Mouse (Mus musculus) embryonic facial prominence, embryonic 15.5 days (tissue): ENCODE measurements around the gene Gm4756. TPM values are rescaled to one million over a fixed set of nuclear protein-coding genes. Genes with fewer than 3 reads are reported as not detected.
A peak's percentile ranks its signal among the peaks of the same experiment; 100 is the strongest.
"Not testable (repeated sequence)": the region's sequence is repeated elsewhere in the genome, so short reads cannot be mapped to it uniquely, and the experiment has no call there.

Experiments
- ATAC-seq: fragments of 200-750 bp; cut with Nextera tagmentation; 2 replicates; pipeline ENCODE4 v1.8.0; 2017; ENCODE audit warnings: low read depth, moderate TSS enrichment; ENCODE audit not compliant: insufficient number of reproducible peaks, low FRiP score, low TSS enrichment
- H3K27ac ChIP-seq: fragments of 300-500 bp; sonication (generic); replicated peaks from 2 replicates; pipeline ENCODE4 v1.5.1; 2015; ENCODE audit warnings: mild to moderate bottlenecking, inconsistent platforms
- H3K27me3 ChIP-seq: fragments of 300-500 bp; sonication (generic); 2 replicates; pipeline ENCODE4 v1.6.1; 2015; ENCODE audit warnings: inconsistent platforms
- H3K36me3 ChIP-seq: fragments of 300-500 bp; sonication (generic); 2 replicates; pipeline ENCODE4 v1.6.1; 2015; ENCODE audit warnings: mild to moderate bottlenecking, inconsistent platforms
- H3K4me1 ChIP-seq: fragments of 300-500 bp; sonication (generic); 2 replicates; pipeline ENCODE4 v1.6.1; 2015; ENCODE audit warnings: inconsistent platforms
- H3K4me2 ChIP-seq: fragments of 300-500 bp; sonication (generic); replicated peaks from 2 replicates; pipeline ENCODE4 v1.6.1; 2015; ENCODE audit warnings: mild to moderate bottlenecking, inconsistent platforms
- H3K4me3 ChIP-seq: fragments of 300-500 bp; sonication (generic); replicated peaks from 2 replicates; pipeline ENCODE4 v1.5.1; 2015; ENCODE audit warnings: mild to moderate bottlenecking, inconsistent platforms
- H3K9ac ChIP-seq: fragments of 300-500 bp; sonication (generic); 2 replicates; pipeline ENCODE4 v1.6.1; 2015; ENCODE audit warnings: inconsistent platforms
- H3K9me3 ChIP-seq: fragments of 300-500 bp; sonication (generic); replicated peaks from 2 replicates; pipeline ENCODE4 v1.6.1; 2016; ENCODE audit warnings: inconsistent platforms
- WGBS: fragments of 180-500 bp; shearing (Covaris S2); methylation state at CpG from one replicate; pipeline ENCODE4 v1.1.7; 2015; 5-methylcytosine and 5-hydroxymethylcytosine counted together
- polyA plus RNA-seq: library from polyadenylated mRNA; unstranded; fragments of >200 nt; fragmentation: Nextera tagmentation; extraction: Ambion mirVana; gene quantifications from 2 replicates; pipeline ENCODE4 v1.2.1, GENCODE M21; 2015

Gm4756 gene
- polyA plus RNA-seq = not detected in 2 replicates

DNA sequence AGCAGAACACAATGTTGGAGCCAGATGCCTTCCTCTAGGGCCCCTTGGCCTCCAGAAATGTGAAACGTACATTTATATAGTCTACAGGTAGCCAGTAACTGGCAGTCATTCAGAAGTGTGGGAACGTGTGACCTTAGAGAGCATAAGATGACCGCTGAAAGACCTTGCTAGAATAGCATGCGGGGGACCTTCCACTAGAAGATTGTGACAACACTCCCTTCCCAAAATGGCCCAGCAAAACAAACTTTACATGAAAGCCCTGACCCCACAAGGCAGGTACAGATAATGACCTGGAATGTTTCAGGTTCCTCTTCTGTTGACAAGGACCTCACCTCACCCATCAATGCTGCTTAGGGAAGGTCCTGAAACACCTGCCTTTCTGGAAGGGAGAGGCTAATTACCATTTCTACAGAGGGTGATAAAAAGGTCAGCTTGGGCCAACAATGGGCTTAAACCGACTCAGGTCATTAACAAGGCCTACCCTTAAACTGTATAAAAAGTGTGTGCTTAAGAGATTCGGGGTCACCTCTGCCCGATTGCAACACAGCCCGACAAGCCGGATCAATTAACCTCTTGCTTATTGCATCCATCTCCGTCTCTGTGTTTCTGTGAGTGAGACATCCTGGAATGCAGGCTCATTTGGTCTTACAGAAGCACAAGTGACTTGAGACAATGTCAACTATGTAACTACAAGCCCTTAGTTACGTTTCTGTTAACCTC, at the start of gene Gm4756:
Gm4756 (minus strand) TSS at position 51 of the 720 bp plus-strand sequence.
- H3K27ac ChIP-seq = no peak within 1 kb of the TSS

DNA sequence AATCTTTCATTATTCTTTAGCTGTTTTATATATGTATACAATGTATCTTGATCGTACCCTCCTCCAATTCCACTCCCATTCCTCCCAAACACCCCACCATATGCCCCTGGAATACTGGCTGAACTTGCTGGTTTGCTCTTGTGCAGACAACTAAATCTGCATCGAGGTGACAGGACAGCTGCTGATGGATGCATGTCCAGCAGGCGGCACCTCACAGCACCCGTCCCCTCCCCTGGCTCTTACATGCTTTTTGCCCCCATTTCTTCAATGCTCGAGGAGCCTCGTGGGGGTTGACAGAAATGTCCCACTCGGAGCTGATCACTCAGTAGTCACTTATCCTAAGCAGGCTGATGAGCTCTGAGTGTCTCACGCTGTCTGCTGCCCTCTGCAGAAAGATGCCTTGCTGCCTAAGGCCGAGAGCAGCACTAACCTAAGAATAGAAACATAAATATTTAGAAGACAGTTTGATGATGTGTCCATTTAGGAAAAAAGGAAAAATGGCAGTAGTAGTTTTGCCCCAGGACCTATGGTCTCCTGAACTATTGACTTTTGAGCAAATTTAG, 45.5 kb upstream of the Gm4756 start:
- ATAC-seq = no peak
- Histone ChIP-seq H3K27me3 (no peaks in the 10 kb centered on the region), H3K9me3 (no peaks in the 10 kb centered on the region), H3K4me2 (no peak overlapping the region), H3K4me3 (no peak overlapping the region), H3K9ac (no peak overlapping the region), H3K27ac (no peak overlapping the region), H3K4me1 (no peaks in the 10 kb centered on the region), H3K36me3 (no peaks in the 10 kb centered on the region)
- 39% methylated on average over 9 of the region's 9 CpGs for WGBS

More for the DNA sequence above, at the start of gene Gm4756:
- Histone ChIP-seq H3K4me2 (no peak within 1 kb of the TSS), H3K27me3 (no peaks in the 10 kb centered on the region), H3K9me3 (no peaks in the 10 kb centered on the region), H3K9ac (no peak within 1 kb of the TSS), H3K36me3 (no peaks in the 10 kb centered on the region), H3K4me1 (no peaks in the 10 kb centered on the region), H3K4me3 (no peak within 1 kb of the TSS)
- WGBS = 74% methylated on average over 11 of the region's 11 CpGs
- ATAC-seq = no peak

DNA sequence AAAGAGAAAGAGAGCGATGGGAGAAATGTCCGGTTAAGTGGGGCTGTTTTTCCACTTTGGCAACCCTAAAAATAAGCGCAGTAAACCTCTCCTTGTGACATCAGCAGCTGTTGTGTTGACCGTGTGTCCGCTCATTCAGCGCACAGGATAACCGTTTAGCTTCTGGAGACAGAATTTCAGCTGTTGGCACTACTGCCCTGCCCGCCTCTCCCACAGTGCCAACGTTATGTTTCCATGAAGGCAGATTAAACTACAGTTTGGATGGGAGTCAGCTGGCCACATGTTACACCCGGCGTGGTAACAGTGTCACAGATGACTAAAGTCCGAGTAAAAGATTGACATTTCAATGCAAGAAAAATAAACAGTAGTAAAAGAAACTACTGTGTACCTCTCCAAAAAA, 45.0 kb upstream of the Gm4756 start:
- H3K9ac ChIP-seq = no peak overlapping the region
- WGBS = 62% methylated on average over 12 of the region's 12 CpGs
- H3K27ac ChIP-seq = no peak overlapping the region
- H3K4me3 ChIP-seq = no peak overlapping the region
- H3K36me3 ChIP-seq = no peaks in the 10 kb centered on the region
- ATAC-seq = no peak; the same call in 1 of the 2 replicates
- H3K4me2 ChIP-seq = peak overlapping the region; percentile 12; the same call in 1 of the 2 replicates
- H3K27me3 ChIP-seq = no peaks in the 10 kb centered on the region
- no peaks in the 10 kb centered on the region for H3K4me1 ChIP-seq
- H3K9me3 ChIP-seq = no peaks in the 10 kb centered on the region

DNA sequence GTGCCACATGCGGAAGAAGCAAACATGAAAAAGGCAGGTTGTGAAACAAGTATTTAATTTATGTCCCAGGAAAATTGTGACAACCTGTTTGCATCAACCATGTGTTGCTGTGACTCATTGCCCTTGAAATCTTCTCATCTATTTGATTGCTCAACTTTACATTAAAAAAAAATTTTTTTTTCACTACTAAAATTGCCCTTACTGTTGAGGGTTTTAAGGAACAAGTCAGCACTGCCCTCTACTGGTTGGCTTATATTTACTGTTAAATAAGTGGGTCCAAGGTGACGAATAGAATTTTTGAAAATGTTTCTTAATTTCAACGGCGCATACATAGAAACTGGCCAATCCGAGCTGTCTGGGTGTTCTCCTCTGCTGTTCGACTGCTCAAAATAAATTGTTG, 44.4 kb upstream of the Gm4756 start:
- Histone ChIP-seq H3K27ac (no peak overlapping the region), H3K36me3 (no peaks in the 10 kb centered on the region), H3K4me1 (no peaks in the 10 kb centered on the region), H3K9ac (no peak overlapping the region), H3K4me3 (no peak overlapping the region), H3K9me3 (no peaks in the 10 kb centered on the region), H3K4me2 (peak overlapping the region; percentile 12; the same call in 1 of the 2 replicates), H3K27me3 (no peaks in the 10 kb centered on the region)
- WGBS = 44% methylated on average over 6 of the region's 6 CpGs
- no peak for ATAC-seq

DNA sequence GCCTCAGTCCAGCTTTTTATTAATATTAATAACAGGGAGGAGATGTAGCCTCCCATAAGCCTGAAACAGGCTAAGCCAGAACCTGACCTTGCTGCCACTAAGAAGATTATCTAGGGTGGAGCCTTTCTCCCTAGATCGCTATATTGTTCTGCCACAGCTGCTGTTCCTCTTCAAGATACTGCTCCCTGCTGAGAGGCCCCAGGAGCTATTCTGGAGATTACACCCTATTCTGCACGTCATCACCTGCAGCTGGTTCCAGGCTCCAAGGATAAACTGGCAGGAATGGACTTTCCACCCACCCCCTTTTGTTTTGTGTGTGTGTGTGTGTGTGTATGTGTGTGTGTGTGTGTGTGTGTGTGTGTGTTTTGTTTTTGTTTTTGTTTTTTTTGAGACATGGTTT, 38.8 kb upstream of the Gm4756 start:
- H3K9ac ChIP-seq, H3K9me3 ChIP-seq, H3K27me3 ChIP-seq, H3K27ac ChIP-seq, H3K36me3 ChIP-seq, H3K4me2 ChIP-seq, ATAC-seq, H3K4me1 ChIP-seq, H3K4me3 ChIP-seq: not testable (repeated sequence)
- WGBS = 33% methylated on average over 2 of the region's 2 CpGs

DNA sequence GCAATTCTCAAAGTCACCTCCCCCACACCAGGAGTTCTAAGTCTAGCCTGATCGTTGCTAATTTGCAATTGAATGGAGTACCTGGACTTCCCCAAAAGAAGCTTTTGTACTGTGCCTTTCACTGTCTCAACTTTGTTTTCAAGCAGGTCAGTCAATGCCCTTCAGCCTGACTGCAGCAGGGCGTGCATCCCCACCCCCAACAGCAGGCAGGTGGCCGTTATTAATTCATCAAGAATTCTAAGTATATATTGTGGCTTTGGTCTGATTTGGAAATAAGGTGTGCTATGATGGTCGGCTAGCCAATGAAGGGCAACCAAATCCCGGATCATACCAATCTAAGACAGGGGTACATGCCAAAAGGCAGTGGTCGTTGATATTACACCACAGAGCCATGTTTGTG, 38.3 kb upstream of the Gm4756 start:
- 38% methylated on average over 6 of the region's 6 CpGs for WGBS
- not testable (repeated sequence) for H3K4me2 ChIP-seq, H3K4me1 ChIP-seq, H3K27me3 ChIP-seq, H3K9me3 ChIP-seq, H3K9ac ChIP-seq, H3K27ac ChIP-seq, H3K4me3 ChIP-seq, H3K36me3 ChIP-seq, ATAC-seq

DNA sequence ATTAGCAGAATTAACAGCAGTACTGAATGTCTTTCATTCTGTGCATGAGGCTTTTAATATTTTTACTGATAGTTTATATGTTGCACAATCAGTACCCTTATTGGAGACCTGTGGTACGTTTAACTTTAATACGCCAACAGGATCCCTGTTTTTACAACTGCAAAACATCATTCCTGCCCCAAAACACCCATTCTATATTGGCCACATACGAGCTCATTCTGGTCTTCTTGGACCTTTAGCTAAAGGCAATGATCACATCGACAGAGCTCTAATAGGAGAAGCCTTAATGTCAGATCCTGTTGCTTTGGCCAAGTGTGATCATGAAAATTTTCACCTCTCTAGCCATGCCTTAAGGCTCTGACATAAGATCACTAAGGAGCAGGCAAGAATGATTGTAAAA, 37.1 kb upstream of the Gm4756 start:
- H3K4me3 ChIP-seq, H3K4me2 ChIP-seq, H3K27me3 ChIP-seq, H3K4me1 ChIP-seq, H3K36me3 ChIP-seq, H3K9me3 ChIP-seq, H3K27ac ChIP-seq, ATAC-seq, H3K9ac ChIP-seq: not testable (repeated sequence)
- WGBS = 77% methylated on average over 4 of the region's 4 CpGs

DNA sequence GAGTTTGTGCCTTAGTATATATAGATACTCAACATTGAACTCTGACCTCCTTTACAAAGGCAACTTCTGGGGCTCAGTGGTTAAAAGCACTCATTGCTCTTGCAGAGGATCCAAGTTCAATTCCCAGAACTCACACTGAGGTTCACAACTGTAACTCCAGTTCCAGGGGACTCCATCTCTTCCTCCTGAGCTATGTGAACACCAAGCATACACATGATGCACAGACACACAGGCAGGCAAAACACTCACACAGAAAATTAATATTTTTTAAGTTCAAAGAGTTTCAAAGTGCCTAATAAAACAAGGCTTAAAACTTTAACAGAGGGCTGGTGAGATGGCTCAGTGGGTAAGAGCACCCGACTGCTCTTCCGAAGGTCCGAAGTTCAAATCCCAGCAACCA, 34.2 kb upstream of the Gm4756 start:
- Histone ChIP-seq H3K4me2 (no peak overlapping the region), H3K4me1 (no peaks in the 10 kb centered on the region)
- 96% methylated on average over 3 of the region's 3 CpGs for WGBS

DNA sequence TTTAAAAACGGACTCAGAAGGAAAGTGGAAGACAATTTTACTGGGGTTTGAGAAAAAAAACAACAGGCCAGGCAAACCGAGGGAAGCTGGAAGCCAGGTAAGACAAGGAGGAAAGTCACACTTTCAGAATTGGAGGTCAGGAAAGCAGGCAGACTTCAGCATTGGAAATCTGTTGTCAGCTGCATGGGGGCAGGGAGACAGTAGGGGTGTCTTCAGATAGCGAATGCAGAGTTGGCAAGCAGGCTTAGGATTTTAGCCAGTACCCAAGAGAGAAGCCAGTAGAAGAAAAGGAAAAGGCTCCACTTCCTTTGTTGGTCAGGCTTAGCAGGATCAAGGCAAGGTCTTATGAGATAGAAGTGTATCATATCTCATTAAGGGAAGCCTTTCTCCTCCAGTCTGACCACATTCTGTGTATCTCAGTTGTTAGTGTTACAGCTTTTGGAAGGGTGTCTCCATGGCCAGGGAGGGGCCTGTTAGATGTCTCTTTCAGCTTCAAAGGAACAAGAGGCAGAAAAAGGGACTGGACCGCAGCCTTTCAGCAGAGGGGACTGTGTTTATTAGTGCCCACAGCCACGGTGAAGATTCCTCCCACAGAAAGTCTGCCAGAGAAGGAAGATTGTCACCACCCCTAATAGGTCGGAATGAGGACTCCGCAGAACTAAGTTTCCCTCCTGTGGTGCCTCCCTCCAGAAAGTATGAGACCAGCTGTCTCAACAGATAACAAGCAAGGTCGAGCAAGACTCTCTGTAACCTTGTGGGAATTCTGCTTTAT, 33.2 kb upstream of the Gm4756 start:
- Histone ChIP-seq H3K27ac (no peak overlapping the region), H3K27me3 (no peaks in the 10 kb centered on the region), H3K4me1 (no peaks in the 10 kb centered on the region), H3K4me3 (no peak overlapping the region), H3K36me3 (no peaks in the 10 kb centered on the region), H3K9me3 (no peaks in the 10 kb centered on the region), H3K4me2 (no peak overlapping the region), H3K9ac (no peak overlapping the region)
- WGBS = 60% methylated on average over 8 of the region's 8 CpGs
- no peak for ATAC-seq

More for the DNA sequence above, 34.2 kb upstream of the Gm4756 start:
- no peaks in the 10 kb centered on the region for H3K36me3 ChIP-seq
- H3K4me3 ChIP-seq = no peak overlapping the region
- H3K27me3 ChIP-seq = no peaks in the 10 kb centered on the region
- ATAC-seq = no peak
- no peak overlapping the region for H3K27ac ChIP-seq
- H3K9me3 ChIP-seq = no peaks in the 10 kb centered on the region
- H3K9ac ChIP-seq = no peak overlapping the region

DNA sequence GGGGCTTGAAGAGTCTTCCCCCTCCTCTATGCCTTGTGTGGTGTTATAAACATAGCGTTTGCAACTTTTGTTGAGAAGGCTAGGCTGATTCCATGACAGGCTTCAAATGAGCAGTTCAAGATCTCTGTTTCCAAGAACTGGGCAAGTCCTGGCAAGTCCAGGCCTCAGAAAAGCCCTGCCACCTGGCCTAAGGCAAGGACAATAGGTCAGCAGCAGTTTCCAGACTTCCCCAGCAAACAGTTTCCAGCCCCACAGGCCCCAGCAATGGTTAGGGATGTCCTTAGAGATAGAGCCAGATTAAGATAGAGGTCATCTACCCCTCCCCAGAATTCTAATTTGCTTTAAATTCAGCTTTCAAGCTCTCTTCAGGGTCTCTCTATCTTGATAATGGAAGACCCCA, 32.5 kb upstream of the Gm4756 start:
- no peak overlapping the region for H3K27ac ChIP-seq
- no peaks in the 10 kb centered on the region for H3K4me1 ChIP-seq
- no peak overlapping the region for H3K4me3 ChIP-seq
- ATAC-seq = no peak
- H3K9me3 ChIP-seq = no peaks in the 10 kb centered on the region
- no peak overlapping the region for H3K9ac ChIP-seq
- no peaks in the 10 kb centered on the region for H3K27me3 ChIP-seq
- H3K4me2 ChIP-seq = no peak overlapping the region
- H3K36me3 ChIP-seq = no peaks in the 10 kb centered on the region
- 84% methylated on average over 1 of the region's 1 CpGs for WGBS

DNA sequence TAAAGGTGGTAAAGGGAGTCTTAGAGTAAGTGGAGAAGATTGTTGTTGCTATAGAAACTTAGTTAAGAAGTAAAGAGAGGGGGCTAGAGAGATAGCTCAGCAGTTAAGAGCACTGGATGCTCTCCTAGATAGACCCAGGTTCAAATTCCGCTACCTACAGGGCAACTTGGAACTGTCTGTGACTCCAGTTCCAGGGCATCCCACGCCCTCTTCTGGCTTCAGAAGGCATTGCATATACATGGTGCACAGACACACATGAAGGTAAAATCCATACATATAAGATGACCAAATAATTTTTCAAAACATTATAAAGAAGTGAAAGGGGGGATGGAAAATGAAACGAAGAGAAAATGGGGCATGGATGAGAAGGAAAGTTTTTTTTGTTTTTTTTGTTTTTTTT, 30.2 kb upstream of the Gm4756 start:
- Histone ChIP-seq H3K4me3 (no peak overlapping the region), H3K36me3 (no peaks in the 10 kb centered on the region), H3K9me3 (no peaks in the 10 kb centered on the region), H3K27me3 (no peaks in the 10 kb centered on the region), H3K27ac (no peak overlapping the region), H3K4me1 (peaks cover 2% of the 10 kb centered on the region; the same call in 1 of the 2 replicates), H3K4me2 (no peak overlapping the region), H3K9ac (no peak overlapping the region)
- 64% methylated on average over 3 of the region's 3 CpGs for WGBS
- ATAC-seq = no peak
